Mouse (Mus musculus) MEL (cell line): ENCODE data around the gene Ptgir. TPM values are rescaled to one million over a fixed set of nuclear protein-coding genes. Genes with fewer than 3 reads are reported as not detected.

Experiments
- DNase-seq: peaks from one replicate; pipeline ENCODE4 v3.0.0; 2011; ENCODE audit warnings: low read depth, low spot score
- H3K27ac ChIP-seq: 2 replicates; pipeline ENCODE4 v1.5.1; 2012; ENCODE audit warnings: low read depth, mild to moderate bottlenecking, control low read depth, low read length, moderate library complexity; ENCODE audit not compliant: control insufficient read depth
- H3K27me3 ChIP-seq, 2 experiments: fragments of 150-350 bp in 1 of 2; sonication (generic) in 1 of 2; 2 replicates each; pipeline ENCODE4 v1.6.1; 2012; ENCODE audit warnings: low read length in 2 of 2, mild to moderate bottlenecking in 2 of 2, improper control_type of control experiment in 1 of 2, moderate library complexity in 1 of 2; ENCODE audit not compliant: insufficient read depth in 2 of 2, control insufficient read depth in 1 of 2
- H3K36me3 ChIP-seq, 2 experiments: 2 replicates each; pipeline ENCODE4 v1.6.1; 2012 to 2014; ENCODE audit warnings: low read length in 2 of 2, improper control_type of control experiment in 1 of 2, inconsistent platforms in 1 of 2, mild to moderate bottlenecking in 1 of 2; ENCODE audit not compliant: insufficient read depth in 2 of 2, control insufficient read depth in 1 of 2
- H3K4me1 ChIP-seq, 2 experiments: fragments of 150-350 bp in 1 of 2; sonication (generic) in 1 of 2; 2 replicates each; pipeline ENCODE4 v1.6.1; 2012; ENCODE audit warnings: low read length in 2 of 2, improper control_type of control experiment in 1 of 2, mild to moderate bottlenecking in 1 of 2; ENCODE audit not compliant: insufficient read depth in 2 of 2, control insufficient read depth in 1 of 2
- H3K4me3 ChIP-seq, 2 experiments: fragments of 150-350 bp in 1 of 2; sonication (generic) in 1 of 2; 2 replicates each; pipeline ENCODE4 v1.5.1; 2012; ENCODE audit warnings: low read depth in 2 of 2, low read length in 2 of 2, mild to moderate bottlenecking in 2 of 2, moderate library complexity in 2 of 2, control low read depth in 1 of 2, improper control_type of control experiment in 1 of 2; ENCODE audit not compliant: control insufficient read depth in 1 of 2, insufficient read depth in 1 of 2
- H3K79me2 ChIP-seq: 2 replicates; pipeline ENCODE4 v1.6.1; 2012; ENCODE audit warnings: mild to moderate bottlenecking, low read length, moderate library complexity; ENCODE audit not compliant: control insufficient read depth, poor library complexity, insufficient read depth
- H3K9ac ChIP-seq: 2 replicates; pipeline ENCODE4 v1.6.1; 2012; ENCODE audit warnings: low read depth, mild to moderate bottlenecking, control low read depth, low read length, moderate library complexity; ENCODE audit not compliant: control insufficient read depth, poor library complexity, severe bottlenecking
- H3K9me3 ChIP-seq: fragments of 150-350 bp; sonication (generic); replicated peaks from 2 replicates; pipeline ENCODE4 v1.6.1; 2012; ENCODE audit warnings: mild to moderate bottlenecking, low read length, improper control_type of control experiment, moderate library complexity; ENCODE audit not compliant: insufficient read depth
- CHD1 ChIP-seq: IDR thresholded peaks from 2 replicates; pipeline ENCODE4 v1.6.1; 2012; ENCODE audit warnings: low read depth, mild to moderate bottlenecking, inconsistent platforms, low read length, improper control_type of control experiment
- CHD2 ChIP-seq: IDR thresholded peaks from 2 replicates; pipeline ENCODE4 v1.6.1; 2011; ENCODE audit warnings: low read length, improper control_type of control experiment
- ELF1 ChIP-seq: IDR thresholded peaks from 2 replicates; pipeline ENCODE4 v1.6.1; 2014; ENCODE audit warnings: low read depth, mild to moderate bottlenecking, inconsistent platforms, low read length, improper control_type of control experiment, moderate library complexity
- ETS1 ChIP-seq: IDR thresholded peaks from 2 replicates; pipeline ENCODE4 v1.6.1; 2012; ENCODE audit warnings: low read depth, mild to moderate bottlenecking, inconsistent platforms, low read length, improper control_type of control experiment, moderate library complexity
- JUND ChIP-seq: IDR thresholded peaks from 2 replicates; pipeline ENCODE4 v1.6.1; 2011; ENCODE audit warnings: low read depth, mild to moderate bottlenecking, improper control_type of control experiment, low read length
- MAFK ChIP-seq: IDR thresholded peaks from 2 replicates; pipeline ENCODE4 v1.6.1; 2011; ENCODE audit warnings: low read depth, mild to moderate bottlenecking, low read length, improper control_type of control experiment, borderline replicate concordance
- MAX ChIP-seq: IDR thresholded peaks from 2 replicates; pipeline ENCODE4 v1.6.1; 2011; ENCODE audit warnings: low read length, improper control_type of control experiment
- MAZ ChIP-seq: IDR thresholded peaks from 2 replicates; pipeline ENCODE4 v1.6.1; 2012; ENCODE audit warnings: low read depth, mild to moderate bottlenecking, inconsistent platforms, low read length, improper control_type of control experiment
- MYC ChIP-seq: IDR thresholded peaks from 2 replicates; pipeline ENCODE4 v1.6.1; 2011; ENCODE audit warnings: low read depth, mild to moderate bottlenecking, low read length, improper control_type of control experiment, moderate library complexity
- NELFE ChIP-seq: IDR thresholded peaks from 2 replicates; pipeline ENCODE4 v1.6.1; 2011; ENCODE audit warnings: low read depth, low read length, improper control_type of control experiment
- NRF1 ChIP-seq: IDR thresholded peaks from 2 replicates; pipeline ENCODE4 v1.6.1; 2014; ENCODE audit warnings: low read depth, mild to moderate bottlenecking, inconsistent platforms, low read length, improper control_type of control experiment, moderate library complexity; ENCODE audit not compliant: poor library complexity, insufficient read depth, severe bottlenecking
- POLR2AphosphoS2 ChIP-seq: IDR thresholded peaks from 2 replicates; pipeline ENCODE4 v1.6.1; 2011; ENCODE audit warnings: low read length, improper control_type of control experiment
- SMC3 ChIP-seq: IDR thresholded peaks from 2 replicates; pipeline ENCODE4 v1.6.1; 2011; ENCODE audit warnings: low read depth, low read length, improper control_type of control experiment
- TCF12 ChIP-seq: IDR thresholded peaks from 2 replicates; pipeline ENCODE4 v1.6.1; 2014; ENCODE audit warnings: low read depth, mild to moderate bottlenecking, inconsistent platforms, low read length, improper control_type of control experiment, moderate library complexity
- UBTF ChIP-seq: IDR thresholded peaks from 2 replicates; pipeline ENCODE4 v1.6.1; 2012; ENCODE audit warnings: low read depth, mild to moderate bottlenecking, inconsistent platforms, low read length, improper control_type of control experiment, moderate library complexity, borderline replicate concordance; ENCODE audit not compliant: insufficient read depth
- USF1 ChIP-seq: IDR thresholded peaks from 2 replicates; pipeline ENCODE4 v1.6.1; 2014; ENCODE audit warnings: low read depth, mild to moderate bottlenecking, inconsistent platforms, low read length, improper control_type of control experiment, moderate library complexity
- USF2 ChIP-seq, 2 experiments: IDR thresholded peaks; 2 replicates each; pipeline ENCODE4 v1.6.1; 2011 to 2012; ENCODE audit warnings: improper control_type of control experiment in 2 of 2, low read length in 2 of 2, borderline replicate concordance in 1 of 2, inconsistent platforms in 1 of 2, low read depth in 1 of 2, mild to moderate bottlenecking in 1 of 2; ENCODE audit not compliant: insufficient read depth in 1 of 2
- ZC3H11A ChIP-seq: IDR thresholded peaks from 2 replicates; pipeline ENCODE4 v1.6.1; 2012; ENCODE audit warnings: low read depth, mild to moderate bottlenecking, inconsistent platforms, low read length, improper control_type of control experiment
- ZKSCAN1 ChIP-seq: IDR thresholded peaks from 2 replicates; pipeline ENCODE4 v1.6.1; 2012; ENCODE audit warnings: low read depth, mild to moderate bottlenecking, inconsistent platforms, low read length, improper control_type of control experiment, moderate library complexity
- ZMIZ1 ChIP-seq: IDR thresholded peaks from 2 replicates; pipeline ENCODE4 v1.6.1; 2012; ENCODE audit warnings: low read depth, mild to moderate bottlenecking, inconsistent platforms, low read length, improper control_type of control experiment, moderate library complexity
- ZNF384 ChIP-seq: IDR thresholded peaks from 2 replicates; pipeline ENCODE4 v1.6.1; 2012; ENCODE audit warnings: low read depth, mild to moderate bottlenecking, inconsistent platforms, low read length, improper control_type of control experiment
- polyA plus RNA-seq, 2 experiments: library from polyadenylated mRNA; stranded (reverse) in 1 of 2; unstranded in 1 of 2; fragments of >175 nt in 1 of 2; fragments of >200 nt in 1 of 2; gene quantifications; 2 replicates each; pipeline versions ENCODE4 v1.2.1 to v1.2.4; 2012; ENCODE audit warnings: low replicate concordance in 2 of 2, low read depth in 1 of 2; ENCODE audit not compliant: insufficient read length in 2 of 2, insufficient read depth in 1 of 2, missing spikeins in 1 of 2
- total RNA-seq: library from RNA; depleted of rRNA; stranded (reverse); fragments of 300-350 nt; gene quantifications from 2 replicates; pipeline ENCODE4 v1.2.3, GENCODE M21; 2012

Ptgir gene
- total and polyA plus RNA-seq, 3 experiments = 22.8 to 23.7 TPM; not detected in 1

GRCm38 (mm10) chr7:16914453-16915343 is 8.4 kb downstream of the Ptgir start:
- H3K9ac ChIP-seq = no peak overlapping the region
- no peak overlapping the region for H3K27ac ChIP-seq
- H3K4me1 ChIP-seq = peaks cover 2 to 14% of the 10 kb centered on the region in 2 experiments; a peak in 3 of 4 replicates
- H3K4me3 ChIP-seq = no peak overlapping the region
- no peaks in the 10 kb centered on the region for H3K9me3 ChIP-seq
- no peak for DNase-seq
- peaks cover 6% of the 10 kb centered on the region; the same call in 1 of the 2 replicates for H3K79me2 ChIP-seq
- no peaks in the 10 kb centered on the region for H3K27me3 ChIP-seq
- H3K36me3 ChIP-seq = peaks cover 0 to 8% of the 10 kb centered on the region in 2 experiments
- TF ChIP-seq ZNF384 (no peak), ZMIZ1 (peak; percentile 22; the same call in 1 of the 2 replicates), POLR2AphosphoS2 (peak; percentile 41; the same call in 1 of the 2 replicates), ETS1 (no peak)

GRCm38 (mm10) chr7:16915461-16916340 is 9.4 kb downstream of the Ptgir start:
- Histone ChIP-seq H3K79me2 (peaks cover 13% of the 10 kb centered on the region), H3K9ac (no peak overlapping the region), H3K27me3 (no peaks in the 10 kb centered on the region), H3K4me1 (peaks cover 0 to 9% of the 10 kb centered on the region in 2 experiments; a peak in 1 of 4 replicates), H3K36me3 (no peaks in the 10 kb centered on the region; a peak in 2 of 4 replicates), H3K9me3 (no peaks in the 10 kb centered on the region), H3K4me3 (no peak overlapping the region), H3K27ac (no peak overlapping the region)
- TF ChIP-seq MAFK = no peak
- TF ChIP-seq CHD2 = no peak
- no peak for TF ChIP-seq TCF12
- no peak for TF ChIP-seq POLR2AphosphoS2
- no peak for TF ChIP-seq MAZ
- no peak for TF ChIP-seq ELF1
- TF ChIP-seq NELFE = no peak
- TF ChIP-seq SMC3 = no peak
- TF ChIP-seq UBTF = no peak
- TF ChIP-seq MYC = no peak
- TF ChIP-seq ZKSCAN1 = no peak
- TF ChIP-seq ZNF384 = no peak; the same call in 1 of the 2 replicates
- no peak for TF ChIP-seq USF2 (IDR thresholded peaks at IDR 0.05; ENCODE audit: borderline replicate concordance in 1 of 2, insufficient read depth in 1 of 2, low read depth in 1 of 2, low read length in 2 of 2)
- no peak for TF ChIP-seq JUND
- TF ChIP-seq ZC3H11A = no peak
- no peak for TF ChIP-seq MAX
- TF ChIP-seq CHD1 = no peak
- TF ChIP-seq USF1 = no peak
- TF ChIP-seq NRF1 = no peak
- no peak for DNase-seq
